Mouse (Mus musculus): ENCODE data around the gene Rhd.

Rhd gene

GRCm38 (mm10) chr4:134937240-134938176 is 73.2 kb downstream of the Rhd start:
- no peak for DNase-seq

- DNase-seq, result no peak
These were observed 75.6 kb downstream of the Rhd start for GRCm38 (mm10) chr4:134939900-134940299.

DNA sequence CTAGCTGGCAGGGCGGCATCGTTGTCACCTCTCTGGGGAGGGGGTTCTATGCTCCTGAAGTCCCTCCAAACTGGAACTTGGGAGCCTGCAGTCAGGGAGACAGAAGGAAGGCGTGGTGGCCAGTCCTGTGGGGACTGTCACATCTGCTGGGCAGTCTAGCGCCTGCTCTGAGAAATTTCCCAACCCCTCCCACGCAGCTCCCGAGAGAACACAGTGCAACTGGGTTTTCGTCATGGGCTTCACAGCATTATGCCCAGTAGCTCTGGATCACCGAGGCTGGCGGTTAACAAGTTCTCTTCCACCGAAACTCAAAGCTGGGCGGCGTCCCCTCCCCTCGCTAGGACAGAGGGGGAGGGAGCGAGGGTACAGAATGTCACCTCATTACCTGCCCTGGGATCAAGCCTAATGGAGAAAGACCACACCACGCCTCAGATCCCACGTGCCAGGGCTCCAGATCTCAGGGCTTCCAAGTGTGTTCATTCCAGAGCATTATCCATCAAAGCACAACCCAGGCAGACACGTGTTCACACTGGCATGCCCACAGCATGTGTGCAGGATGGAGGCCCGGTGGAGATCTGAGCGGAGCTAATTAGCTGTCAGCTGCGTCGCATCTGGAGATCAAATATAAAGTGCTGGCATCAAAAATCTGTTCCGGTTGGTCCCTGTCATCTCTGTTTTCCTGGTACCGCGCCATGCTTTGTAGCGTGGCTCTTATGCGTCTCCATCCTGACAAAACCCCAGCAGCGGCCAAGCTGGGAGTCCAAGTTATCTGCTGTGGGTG is 79.6 kb downstream of the Rhd start:
- DNase-seq, result no peak

Data from thymus, postnatal 4 days (tissue).